Mouse (Mus musculus): ENCODE data around the gene Qk. TPM values are rescaled to one million over a fixed set of nuclear protein-coding genes. Genes with fewer than 3 reads are reported as not detected.

Gene Qk
- polyA plus RNA-seq, 1 experiment from 2014 or later = 43.3 TPM

DNA sequence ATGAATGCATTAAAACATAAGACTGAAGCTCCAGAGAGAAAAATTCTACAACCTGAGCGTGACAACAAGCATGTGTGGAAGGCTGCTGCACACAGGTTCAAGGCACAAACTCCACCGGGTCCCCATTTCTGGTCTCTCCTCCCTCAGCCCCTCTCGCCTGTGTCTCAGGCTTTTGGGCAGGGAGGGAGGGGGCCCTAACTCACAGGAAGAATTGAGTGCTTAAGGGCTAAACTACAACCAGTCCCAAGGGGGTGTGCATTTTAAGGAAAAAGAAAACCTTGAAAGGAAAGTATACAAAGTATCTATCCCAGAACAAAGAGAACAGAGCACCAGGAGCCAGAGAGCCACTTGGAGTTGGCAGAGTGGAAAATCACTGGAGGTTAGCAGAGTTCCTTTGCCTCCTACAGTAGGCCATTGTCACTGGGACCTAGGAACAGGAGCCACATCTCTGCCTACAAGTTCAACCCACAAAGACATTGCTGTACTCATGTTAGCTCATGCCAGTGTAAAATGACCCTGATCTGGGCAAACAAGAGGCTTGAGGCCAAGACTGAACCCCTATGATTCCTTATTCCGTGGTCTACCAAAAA, 132.1 kb downstream of the Qk start:
- Histone ChIP-seq H3K9ac (no peak overlapping the region), H3K27ac (no peak overlapping the region), H3K9me3 (replicated peaks) (no peaks in the 10 kb centered on the region), H3K4me3 (no peak overlapping the region), H3K4me1 (replicated peaks) (no peaks in the 10 kb centered on the region), H3K4me2 (no peak overlapping the region), H3K36me3 (no peaks in the 10 kb centered on the region), H3K27me3 (no peaks in the 10 kb centered on the region)
- WGBS = 86% methylated on average over 4 of the region's 4 CpGs
- ATAC-seq (replicated peaks; ENCODE audit: insufficient number of reproducible peaks, insufficient read depth, low FRiP score, low read depth) = no peak

DNA sequence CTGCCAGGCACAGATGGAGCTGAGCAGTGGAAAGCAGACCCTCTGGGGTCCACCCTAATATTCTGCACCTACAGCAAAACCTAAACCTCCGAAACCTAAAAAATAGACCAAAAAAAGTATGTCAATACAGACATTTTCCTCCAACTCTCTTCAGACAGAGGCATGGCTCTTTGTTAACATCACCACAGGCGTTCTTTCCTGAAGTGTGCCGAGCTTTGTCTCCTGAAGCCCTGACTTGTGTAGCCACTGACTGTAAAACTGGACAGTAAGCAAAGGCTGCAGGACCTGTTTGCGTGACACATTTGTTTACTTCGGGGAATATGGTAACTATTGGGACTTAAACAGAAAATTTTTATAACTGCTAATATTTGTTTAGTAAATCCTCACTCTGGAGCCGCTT, 137.9 kb downstream of the Qk start:
- 85% methylated on average over 6 of the region's 6 CpGs for WGBS
- Histone ChIP-seq H3K4me1 (replicated peaks) (no peaks in the 10 kb centered on the region), H3K4me2 (no peak overlapping the region), H3K27ac (no peak overlapping the region), H3K27me3 (no peaks in the 10 kb centered on the region), H3K36me3 (no peaks in the 10 kb centered on the region), H3K4me3 (no peak overlapping the region), H3K9ac (no peak overlapping the region), H3K9me3 (replicated peaks) (no peaks in the 10 kb centered on the region)
- no peak for ATAC-seq (replicated peaks; ENCODE audit: insufficient number of reproducible peaks, insufficient read depth, low FRiP score, low read depth)

- no peak for ATAC-seq (replicated peaks; ENCODE audit: insufficient number of reproducible peaks, insufficient read depth, low FRiP score, low read depth)
- 60% methylated on average over 5 of the region's 5 CpGs for WGBS
- H3K4me2 ChIP-seq = no peak overlapping the region
- no peaks in the 10 kb centered on the region for H3K4me1 ChIP-seq (replicated peaks)
- no peak overlapping the region for H3K27ac ChIP-seq
- H3K36me3 ChIP-seq = no peaks in the 10 kb centered on the region
- H3K9ac ChIP-seq = no peak overlapping the region
- H3K27me3 ChIP-seq = no peaks in the 10 kb centered on the region
- no peak overlapping the region for H3K4me3 ChIP-seq
- no peaks in the 10 kb centered on the region for H3K9me3 ChIP-seq (replicated peaks)
Observed at GRCm38 (mm10) chr17:10177096-10177495, 142.6 kb downstream of the Qk start.

DNA sequence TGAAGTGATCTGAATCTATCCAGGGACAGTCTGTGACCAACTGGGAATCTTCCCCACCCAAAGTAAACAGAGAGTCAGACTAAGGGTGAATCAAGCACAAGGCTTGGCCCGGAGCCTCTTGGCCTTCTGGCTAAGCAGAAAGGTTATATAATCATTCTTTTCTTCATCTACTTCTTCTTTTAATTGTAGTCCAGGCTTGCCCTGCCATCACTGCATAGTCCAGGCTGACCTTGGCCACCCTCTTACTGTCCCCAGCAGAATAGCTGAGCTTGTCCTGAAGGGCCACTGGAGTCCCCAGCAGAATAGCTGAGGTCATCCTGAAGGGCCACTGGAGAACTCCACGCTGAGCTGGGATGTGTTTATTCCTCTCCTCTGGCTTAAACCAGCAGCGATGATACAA, 158.4 kb downstream of the Qk start:
- ATAC-seq (replicated peaks; ENCODE audit: insufficient number of reproducible peaks, insufficient read depth, low FRiP score, low read depth) = no peak
- no peak overlapping the region for H3K9ac ChIP-seq
- H3K4me1 ChIP-seq (replicated peaks) = 0 out of 2 replicates have a peak, but pooled peaks cover 2% of the 10 kb centered on the region
- no peaks in the 10 kb centered on the region for H3K27me3 ChIP-seq
- H3K4me2 ChIP-seq = no peak overlapping the region
- H3K9me3 ChIP-seq (replicated peaks) = no peaks in the 10 kb centered on the region
- WGBS = 91% methylated on average over 3 of the region's 3 CpGs
- H3K4me3 ChIP-seq = no peak overlapping the region
- H3K27ac ChIP-seq = no peak overlapping the region
- no peaks in the 10 kb centered on the region for H3K36me3 ChIP-seq

GRCm38 (mm10) chr17:10160415-10160814, 159.2 kb downstream of the Qk start:
- Histone ChIP-seq H3K9ac (no peak overlapping the region), H3K4me3 (no peak overlapping the region), H3K4me2 (no peak overlapping the region), H3K9me3 (replicated peaks) (no peaks in the 10 kb centered on the region), H3K27me3 (no peaks in the 10 kb centered on the region), H3K27ac (no peak overlapping the region), H3K36me3 (no peaks in the 10 kb centered on the region), H3K4me1 (replicated peaks) (0 out of 2 replicates have a peak, but pooled peaks cover 2% of the 10 kb centered on the region)
- ATAC-seq (replicated peaks; ENCODE audit: insufficient number of reproducible peaks, insufficient read depth, low FRiP score, low read depth) = no peak
- WGBS = 48% methylated on average over 6 of the region's 6 CpGs

DNA sequence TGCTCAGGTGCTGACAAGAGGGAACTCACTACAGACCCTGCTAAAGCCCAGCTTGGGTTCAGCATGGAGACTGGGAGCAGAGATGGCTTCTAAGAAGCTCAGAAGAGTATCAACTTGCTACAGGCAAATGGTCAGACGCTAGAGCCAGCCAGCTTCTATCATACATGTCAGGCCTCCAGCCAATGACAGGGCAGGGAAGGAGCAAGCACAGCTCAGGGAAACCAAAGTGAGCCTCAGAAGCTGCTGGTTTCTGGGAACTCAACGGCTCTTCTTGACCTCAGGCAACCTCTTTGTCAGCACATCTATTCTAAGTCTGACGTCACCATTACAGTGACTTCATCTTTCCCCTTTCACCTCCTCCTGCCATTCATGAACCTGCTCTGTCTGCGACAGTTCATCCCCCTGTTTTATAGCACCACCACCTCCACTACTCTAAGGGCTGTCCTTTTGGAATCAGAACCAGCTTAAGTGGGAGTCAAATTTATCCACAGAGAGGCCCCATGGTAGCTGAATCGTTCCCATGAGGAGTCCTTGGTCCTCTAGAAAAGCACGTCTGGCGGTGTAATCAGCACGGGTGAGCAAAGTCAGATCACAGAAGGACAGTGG, 166.7 kb downstream of the Qk start:
- H3K4me1 ChIP-seq (replicated peaks) = peaks cover 17% of the 10 kb centered on the region
- H3K27ac ChIP-seq = peak overlapping the region; percentile 34; the same call in 1 of the 2 replicates
- no peak overlapping the region for H3K9ac ChIP-seq
- H3K36me3 ChIP-seq = no peaks in the 10 kb centered on the region
- peak; percentile 61; the same call in 1 of the 2 replicates for ATAC-seq (replicated peaks; ENCODE audit: insufficient number of reproducible peaks, insufficient read depth, low FRiP score, low read depth)
- no peaks in the 10 kb centered on the region for H3K27me3 ChIP-seq
- no peaks in the 10 kb centered on the region for H3K9me3 ChIP-seq (replicated peaks)
- 26% methylated on average over 8 of the region's 8 CpGs for WGBS
- H3K4me3 ChIP-seq = no peak overlapping the region
- no peak overlapping the region for H3K4me2 ChIP-seq

Data from heart, embryonic 15.5 days (tissue).